Mouse (Mus musculus) testis, postnatal 10 days (tissue): ENCODE results near the gene Hist1h2bg.
"Not testable (repeated sequence)": the region's sequence is repeated elsewhere in the genome, so short reads cannot be mapped to it uniquely, and the experiment has no call there.

ENCODE experiments used
- DNase-seq: peaks from one replicate; pipeline ENCODE4 v3.0.0; 2021; ENCODE audit warnings: low spot score

The Hist1h2bg gene

DNA sequence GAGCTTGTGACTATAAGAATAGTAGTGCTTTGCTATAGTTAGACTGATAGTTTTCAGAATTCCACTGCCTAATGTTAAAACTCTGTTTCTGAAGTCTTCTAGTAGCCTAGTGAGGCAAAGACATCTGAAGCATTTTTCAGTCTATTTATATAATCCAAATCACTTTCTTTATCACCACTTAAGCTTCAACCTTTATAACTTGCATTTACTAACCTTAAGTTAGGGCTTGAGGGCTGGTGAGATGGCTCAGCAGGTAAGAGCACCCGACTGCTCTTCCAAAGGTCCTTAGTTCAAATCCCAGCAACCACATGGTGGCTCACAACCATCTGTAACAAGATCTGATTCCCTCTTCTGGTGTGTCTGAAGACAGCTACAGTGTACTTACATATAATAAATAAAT, 31.4 kb upstream of the Hist1h2bg start:
- not testable (repeated sequence) for DNase-seq

DNA sequence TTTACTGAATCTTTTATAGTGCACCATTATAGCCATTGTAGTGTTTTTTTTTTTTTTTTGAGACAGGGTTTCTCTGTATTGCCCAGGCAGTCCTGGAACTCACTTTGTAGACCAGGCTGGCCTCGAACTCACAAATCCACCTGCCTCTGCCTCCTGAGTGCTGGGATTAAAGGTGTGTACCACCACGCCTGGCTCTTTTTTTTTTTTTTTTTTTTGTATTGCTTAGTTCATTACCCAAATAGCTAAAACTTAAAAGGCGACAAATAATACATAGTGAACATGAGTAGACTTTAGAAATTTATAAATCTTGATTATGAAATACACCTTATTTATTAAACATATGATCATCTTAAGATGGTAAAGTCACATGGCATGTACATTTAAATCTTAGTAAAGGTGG, 29.7 kb upstream of the Hist1h2bg start:
- DNase-seq, result no peak

DNA sequence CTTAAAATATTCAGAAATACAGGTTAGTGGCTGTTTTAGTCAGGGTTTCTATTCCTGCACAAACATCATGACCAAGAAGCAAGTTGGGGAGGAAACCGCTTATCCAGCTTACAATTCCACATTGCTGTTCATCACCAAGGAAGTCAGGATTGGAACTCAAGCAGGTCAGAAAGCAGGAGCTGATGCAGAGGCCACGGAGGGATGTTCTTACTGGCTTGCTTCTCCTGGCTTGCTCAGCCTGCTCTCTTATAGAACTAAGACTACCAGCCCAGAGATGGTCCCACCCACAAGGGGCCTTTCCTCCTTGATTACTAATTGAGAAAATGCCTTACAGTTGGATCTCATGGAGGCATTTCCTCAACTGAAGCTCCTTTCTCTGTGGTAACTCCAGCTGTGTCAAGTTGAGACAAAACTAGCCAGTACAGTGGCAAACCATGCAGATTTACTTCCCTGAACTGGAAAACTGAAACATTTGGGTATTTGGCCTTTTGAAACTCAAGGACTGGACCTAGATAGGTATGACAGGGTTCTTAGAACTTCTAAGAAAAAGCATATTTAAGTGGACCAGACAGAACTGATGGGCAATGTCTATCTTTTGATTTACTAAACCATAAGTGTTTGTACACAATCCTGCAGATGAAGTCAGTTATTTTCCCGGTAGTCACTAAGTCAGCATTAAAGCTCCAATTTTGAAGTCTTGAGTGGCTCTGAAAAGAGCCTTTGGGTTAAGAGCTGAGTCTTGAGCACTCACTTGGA, 28.8 kb upstream of the Hist1h2bg start:
- DNase-seq, result not testable (repeated sequence)

DNA sequence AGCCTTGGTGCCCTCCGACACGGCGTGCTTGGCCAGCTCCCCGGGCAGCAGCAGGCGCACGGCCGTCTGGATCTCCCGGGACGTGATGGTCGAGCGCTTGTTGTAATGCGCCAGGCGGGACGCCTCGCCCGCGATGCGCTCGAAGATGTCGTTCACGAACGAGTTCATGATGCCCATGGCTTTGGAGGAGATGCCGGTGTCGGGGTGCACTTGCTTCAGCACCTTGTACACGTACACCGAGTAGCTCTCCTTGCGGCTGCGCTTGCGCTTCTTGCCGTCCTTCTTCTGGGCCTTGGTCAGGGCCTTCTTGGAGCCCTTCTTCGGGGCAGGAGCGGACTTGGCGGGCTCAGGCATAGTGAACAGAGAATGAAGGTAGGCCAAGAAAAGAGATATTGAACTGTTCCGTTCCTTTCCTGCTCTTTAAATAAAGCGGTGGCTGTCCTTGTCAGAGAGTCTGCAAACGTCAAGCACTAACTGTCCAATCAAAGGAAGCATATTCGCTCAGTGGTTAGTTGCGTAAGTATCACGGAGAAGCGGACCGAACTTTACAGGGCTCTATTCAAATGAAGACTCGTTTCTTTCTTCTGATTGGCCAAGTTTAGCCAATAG, 28.1 kb upstream of the Hist1h2bg start, which contains the start of gene Hist1h2bh:
Hist1h2bh (minus strand) TSS at position 394 of the 609 bp plus-strand sequence.
- peak; percentile 49 for DNase-seq

DNA sequence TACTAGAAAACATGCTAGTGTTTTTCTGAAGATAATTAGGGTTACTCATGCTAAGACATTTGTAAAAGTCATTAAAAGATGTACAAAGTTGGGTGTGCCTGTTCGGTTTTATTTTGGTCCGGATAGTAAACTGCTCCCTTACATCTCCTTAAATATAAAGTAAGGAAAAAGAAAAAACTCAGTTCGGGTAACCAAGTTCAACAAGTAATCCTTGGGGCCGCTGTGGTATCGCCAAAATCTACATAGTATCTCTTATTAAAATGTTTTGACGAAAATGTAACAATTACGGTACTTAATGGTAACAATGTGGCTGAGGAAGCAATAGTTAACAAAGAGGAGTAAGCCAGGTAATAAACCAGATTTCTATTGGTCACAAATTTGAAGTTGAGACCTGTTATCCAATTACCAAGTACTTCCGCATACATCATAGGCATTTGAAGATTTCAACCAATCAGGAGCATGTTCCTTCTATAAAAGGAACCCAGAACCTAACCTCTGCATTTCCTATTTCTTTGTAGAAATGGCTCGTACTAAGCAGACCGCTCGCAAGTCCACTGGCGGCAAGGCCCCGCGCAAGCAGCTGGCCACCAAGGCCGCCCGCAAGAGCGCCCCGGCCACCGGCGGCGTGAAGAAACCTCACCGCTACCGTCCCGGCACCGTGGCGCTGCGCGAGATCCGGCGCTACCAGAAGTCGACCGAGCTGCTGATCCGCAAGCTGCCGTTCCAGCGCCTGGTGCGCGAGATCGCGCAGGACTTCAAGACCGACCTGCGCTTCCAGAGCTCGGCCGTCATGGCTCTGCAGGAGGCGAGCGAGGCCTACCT, 27.0 kb upstream of the Hist1h2bg start, which contains the start of gene Hist1h3f:
Hist1h3f (plus strand) TSS at position 88 of the 822 bp plus-strand sequence.
- DNase-seq, result peak; percentile 63

DNA sequence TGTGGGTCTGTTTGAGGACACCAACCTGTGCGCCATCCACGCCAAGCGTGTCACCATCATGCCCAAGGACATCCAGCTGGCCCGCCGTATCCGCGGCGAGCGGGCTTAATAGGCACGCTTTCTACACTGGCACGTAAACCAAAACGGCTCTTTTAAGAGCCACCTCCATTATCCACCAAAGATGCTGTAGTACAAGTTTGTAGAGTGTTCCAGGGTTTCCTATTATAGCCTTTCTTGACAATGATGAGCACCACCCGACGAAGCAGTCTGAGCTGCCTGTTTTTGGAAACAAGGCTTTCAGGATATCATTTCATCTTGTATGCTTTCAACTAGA, 26.4 kb upstream of the Hist1h2bg start:
- not testable (repeated sequence) for DNase-seq

DNA sequence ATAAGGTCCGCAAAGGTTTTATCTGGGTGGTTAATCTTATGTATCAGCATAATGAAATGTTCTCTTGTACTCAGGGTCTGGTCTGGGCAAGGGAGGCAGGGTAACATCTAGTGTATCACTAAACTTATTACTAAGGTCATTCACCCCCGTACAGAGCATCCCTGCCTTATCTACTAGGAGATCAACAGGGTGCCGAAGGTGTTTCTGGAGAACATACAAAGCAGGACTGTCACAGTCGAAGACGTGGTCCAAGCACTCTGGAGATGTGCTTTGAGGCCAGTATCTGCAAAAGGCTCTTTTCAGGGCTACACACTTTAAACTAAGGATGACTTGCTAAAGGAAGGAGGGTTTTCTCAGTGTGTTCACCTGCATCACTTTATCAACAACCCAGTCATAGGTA, 24.5 kb upstream of the Hist1h2bg start:
- no peak for DNase-seq

DNA sequence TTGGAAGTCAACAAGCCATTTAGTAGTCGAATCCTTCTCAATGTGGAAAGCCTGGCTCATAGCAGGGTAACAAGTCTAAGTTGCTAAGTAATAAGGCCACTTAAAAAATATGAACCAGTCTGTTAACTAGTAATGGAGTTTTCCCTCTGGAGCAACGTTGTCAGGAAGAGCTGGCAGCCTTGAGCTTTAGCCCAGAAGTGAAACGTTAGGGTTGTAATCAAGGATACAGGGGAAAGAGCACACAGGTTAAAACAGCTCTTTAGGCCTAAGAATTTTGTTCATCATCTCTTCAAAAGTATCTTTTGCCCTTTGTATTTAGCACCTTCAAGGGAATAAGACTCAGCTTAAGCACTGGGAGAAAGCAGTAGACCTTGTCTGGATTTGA, 20.4 kb upstream of the Hist1h2bg start:
- no peak for DNase-seq

DNA sequence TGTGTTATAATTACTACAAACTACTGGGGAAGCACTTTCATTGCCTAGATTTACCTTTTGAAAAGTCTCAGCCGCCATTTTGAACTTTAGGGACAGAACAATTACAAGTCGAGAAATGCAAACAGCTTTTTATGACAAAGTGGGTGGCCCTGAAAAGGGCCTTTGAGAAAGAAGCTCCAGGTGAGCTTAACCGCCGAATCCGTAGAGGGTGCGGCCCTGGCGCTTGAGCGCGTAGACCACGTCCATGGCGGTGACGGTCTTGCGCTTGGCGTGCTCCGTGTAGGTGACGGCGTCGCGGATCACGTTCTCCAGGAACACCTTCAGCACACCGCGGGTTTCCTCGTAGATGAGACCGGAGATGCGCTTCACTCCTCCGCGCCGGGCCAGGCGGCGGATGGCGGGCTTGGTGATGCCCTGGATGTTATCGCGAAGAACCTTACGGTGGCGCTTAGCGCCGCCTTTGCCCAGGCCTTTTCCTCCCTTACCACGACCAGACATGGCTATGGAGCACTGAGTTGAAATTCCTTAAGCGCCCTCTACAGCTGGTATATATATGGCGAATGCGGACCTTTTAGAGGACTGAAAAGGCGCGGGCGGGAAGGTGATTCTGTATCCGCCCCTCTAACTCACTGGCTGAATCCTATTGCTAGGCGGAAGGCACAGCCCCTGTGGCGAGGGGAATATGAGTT, 19.9 kb upstream of the Hist1h2bg start, which contains the start of gene Hist1h4f:
Hist1h4f (minus strand) TSS at position 503 of the 689 bp plus-strand sequence.
- peak; percentile 81 for DNase-seq

DNA sequence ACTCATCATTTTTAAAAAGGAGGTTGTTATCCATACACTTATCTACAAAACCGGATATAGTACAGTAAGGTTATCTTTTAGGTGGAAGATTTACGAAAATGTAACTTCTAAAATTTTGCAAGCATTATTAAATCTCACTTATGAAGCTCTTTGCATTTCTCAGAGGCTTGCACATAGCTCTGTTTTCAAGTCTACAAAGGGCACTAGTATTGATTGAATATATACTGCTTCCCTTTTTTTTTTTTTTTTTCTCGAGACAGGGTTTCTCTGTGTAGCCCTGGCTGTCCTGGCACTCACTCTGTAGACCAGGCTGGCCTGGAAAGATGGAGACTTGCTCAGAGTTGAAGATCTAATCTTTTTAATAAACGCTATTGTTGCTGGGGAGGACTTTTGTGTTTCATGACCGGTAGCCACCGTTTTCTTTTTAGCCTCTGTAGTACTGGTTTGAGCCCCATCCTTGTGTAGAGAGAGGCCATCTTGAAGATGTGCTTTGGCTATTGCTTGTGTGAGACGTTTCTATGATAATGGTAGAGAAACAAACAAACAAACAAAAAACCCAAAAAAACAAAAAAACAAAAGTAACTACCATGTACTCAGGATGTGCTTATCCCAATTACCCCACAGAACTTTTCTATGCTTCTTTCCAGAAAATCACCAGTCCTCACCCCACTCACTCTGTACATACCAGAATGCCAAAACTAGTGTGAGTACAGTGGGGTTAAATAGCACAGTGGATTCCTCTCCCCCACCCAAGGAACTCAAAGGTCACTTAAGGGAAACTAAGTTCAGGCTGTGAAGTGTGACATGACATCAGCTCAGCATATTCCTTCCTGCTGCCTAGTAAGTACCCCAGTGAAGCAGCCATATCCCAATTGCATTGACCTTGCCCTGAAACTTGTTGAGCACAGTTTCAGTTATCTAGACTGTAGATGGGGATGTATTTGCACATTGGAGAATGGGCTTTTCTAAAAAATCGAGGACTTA, 19.0 kb upstream of the Hist1h2bg start:
- no peak for DNase-seq

DNA sequence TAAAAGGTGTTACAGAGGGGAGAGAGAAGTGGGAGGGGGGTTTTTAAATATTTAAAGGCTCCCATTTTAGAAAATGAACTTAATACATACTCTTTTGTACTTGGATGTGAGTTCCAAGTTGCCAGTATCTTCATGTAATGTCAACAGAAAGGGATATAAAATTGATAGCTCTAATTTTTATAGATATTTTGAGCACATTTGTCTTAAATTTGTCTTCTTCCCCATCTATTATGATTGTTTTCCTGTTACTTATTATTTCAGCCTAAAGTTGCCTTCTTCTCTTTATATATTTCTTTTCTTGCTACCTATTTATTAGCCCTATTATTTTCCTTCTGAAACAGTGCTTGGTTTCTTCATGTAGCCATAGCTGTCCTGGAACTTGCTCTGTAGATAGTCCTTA, 18.2 kb upstream of the Hist1h2bg start, which contains the start of gene Hist1h1d:
Hist1h1d (plus strand) TSS at position 301 of the 400 bp plus-strand sequence.
- DNase-seq, result no peak

DNA sequence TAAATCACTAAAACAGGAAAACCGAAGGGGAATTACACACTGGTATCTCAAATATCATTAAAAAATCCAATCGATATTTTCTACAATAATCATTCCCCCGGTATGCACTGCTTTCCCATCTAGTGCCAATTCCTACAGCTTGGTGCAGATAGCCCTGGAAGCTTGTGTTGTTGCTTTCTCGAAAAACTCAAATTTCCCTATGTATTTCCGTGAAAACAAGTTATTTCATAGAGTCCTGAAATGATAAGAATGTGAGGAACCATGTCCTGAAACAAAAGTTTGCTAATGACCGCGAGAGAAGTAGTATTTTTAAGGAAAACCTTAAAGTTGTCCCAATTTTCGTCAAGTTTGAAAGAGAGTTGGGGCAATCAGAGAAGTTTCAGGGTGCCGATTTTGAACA, 16.8 kb upstream of the Hist1h2bg start:
- DNase-seq, result no peak

DNA sequence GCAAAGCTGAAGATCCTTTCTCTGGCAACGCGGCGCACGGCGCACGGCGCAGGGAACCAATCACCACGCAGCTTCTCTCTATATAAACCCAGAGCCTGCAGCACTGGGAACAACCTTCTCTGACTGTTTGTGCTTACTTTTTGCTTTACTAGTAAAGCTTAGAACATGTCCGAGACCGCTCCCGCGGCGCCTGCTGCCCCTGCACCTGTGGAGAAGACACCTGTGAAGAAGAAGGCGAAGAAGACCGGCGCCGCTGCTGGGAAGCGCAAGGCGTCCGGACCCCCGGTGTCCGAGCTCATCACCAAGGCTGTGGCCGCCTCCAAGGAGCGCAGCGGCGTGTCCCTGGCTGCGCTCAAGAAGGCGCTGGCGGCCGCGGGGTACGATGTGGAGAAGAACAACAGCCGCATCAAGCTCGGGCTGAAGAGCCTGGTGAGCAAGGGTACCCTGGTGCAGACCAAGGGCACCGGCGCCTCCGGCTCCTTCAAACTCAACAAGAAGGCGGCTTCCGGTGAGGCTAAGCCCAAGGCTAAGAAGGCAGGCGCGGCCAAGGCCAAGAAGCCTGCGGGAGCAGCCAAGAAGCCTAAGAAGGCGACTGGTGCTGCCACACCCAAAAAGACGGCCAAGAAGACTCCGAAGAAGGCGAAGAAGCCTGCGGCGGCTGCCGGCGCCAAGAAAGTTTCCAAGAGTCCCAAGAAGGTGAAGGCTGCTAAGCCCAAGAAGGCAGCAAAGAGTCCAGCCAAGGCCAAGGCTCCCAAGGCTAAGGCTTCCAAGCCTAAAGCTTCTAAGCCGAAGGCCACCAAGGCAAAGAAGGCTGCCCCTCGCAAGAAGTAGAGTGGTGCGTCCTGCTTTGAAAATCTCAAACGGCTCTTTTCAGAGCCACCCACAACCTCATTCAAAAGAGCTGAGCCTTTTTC, 16.0 kb upstream of the Hist1h2bg start:
- DNase-seq, result peak; percentile 76

DNA sequence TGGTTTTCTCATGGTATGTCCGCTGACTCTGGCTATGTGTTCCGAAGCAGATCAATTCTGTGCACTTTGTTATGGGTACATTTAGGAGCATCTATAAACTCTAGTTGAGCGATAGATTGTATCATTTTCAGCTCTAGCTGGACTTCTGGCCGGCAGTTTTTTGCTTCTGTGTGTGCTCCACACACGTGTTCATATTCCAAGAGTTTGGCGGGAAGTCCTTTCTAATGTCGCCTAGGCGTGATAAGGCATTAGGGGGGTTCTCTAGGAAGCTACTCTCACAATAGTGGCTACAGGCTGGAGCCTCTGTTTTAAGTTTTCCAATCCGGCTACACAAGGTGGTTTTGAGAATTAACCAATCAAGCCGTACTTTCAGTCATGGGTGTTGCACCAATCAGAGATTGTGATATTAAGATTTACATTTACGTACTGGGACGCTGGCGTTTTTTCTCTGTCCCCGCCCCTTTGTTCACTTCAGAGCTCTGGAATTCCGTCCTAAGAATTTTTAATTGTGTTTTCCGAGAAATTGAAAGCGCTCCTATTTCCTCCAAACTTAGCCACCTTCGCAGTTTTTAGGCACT, 15.3 kb upstream of the Hist1h2bg start:
- DNase-seq, result peak; percentile 54

DNA sequence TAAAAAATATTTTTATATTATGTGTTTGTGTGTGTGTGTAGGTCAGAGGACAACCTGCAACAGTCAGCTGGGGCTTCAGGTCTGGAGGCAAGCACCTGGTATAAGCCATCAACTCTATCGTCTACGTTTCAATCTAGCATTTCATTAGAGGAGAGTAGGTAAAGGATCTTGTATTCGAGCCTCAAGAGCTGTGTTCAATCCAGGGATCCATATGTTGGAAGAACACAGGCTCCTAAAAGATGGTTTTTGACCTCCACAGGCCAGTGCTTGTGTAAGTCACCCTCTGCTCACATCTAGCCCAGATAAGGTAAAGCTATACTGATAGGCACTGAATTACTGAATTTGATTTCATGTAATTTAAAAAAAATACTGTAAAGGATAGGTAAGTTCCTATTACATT, 14.3 kb upstream of the Hist1h2bg start:
- DNase-seq, result no peak

DNA sequence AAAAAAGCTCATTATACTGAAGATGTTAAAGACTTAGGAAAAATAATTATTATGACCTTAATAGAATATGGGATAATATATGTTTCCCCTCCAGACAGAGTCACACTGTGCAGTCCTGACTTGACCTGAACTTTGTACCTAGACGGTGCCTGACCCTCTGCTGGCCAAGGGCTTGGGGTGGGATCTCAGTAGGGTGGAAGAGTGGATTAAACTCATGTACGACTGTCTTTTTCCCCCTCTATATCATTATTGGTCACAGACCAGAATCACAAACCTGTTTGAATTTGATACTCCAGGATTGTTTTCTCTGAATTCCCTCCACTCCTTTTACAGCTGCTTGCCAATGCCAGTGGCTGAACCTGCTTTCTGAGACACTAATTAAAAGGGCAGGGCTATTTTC, 10.5 kb upstream of the Hist1h2bg start:
- not testable (repeated sequence) for DNase-seq

DNA sequence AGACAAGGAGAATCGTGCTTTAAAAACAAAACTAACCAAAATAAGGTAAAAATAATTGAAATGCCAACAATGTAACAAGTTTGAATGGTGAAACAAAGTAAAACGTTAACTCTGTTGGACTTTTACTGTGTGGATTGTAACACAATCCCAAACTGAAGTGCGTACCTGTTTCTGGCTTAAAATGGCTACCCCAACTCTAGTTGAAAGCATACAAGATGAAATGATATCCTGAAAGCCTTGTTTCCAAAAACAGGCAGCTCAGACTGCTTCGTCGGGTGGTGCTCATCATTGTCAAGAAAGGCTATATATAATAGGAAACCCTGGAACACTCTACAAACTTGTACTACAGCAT, 9.7 kb upstream of the Hist1h2bg start:
- DNase-seq, result not testable (repeated sequence)

DNA sequence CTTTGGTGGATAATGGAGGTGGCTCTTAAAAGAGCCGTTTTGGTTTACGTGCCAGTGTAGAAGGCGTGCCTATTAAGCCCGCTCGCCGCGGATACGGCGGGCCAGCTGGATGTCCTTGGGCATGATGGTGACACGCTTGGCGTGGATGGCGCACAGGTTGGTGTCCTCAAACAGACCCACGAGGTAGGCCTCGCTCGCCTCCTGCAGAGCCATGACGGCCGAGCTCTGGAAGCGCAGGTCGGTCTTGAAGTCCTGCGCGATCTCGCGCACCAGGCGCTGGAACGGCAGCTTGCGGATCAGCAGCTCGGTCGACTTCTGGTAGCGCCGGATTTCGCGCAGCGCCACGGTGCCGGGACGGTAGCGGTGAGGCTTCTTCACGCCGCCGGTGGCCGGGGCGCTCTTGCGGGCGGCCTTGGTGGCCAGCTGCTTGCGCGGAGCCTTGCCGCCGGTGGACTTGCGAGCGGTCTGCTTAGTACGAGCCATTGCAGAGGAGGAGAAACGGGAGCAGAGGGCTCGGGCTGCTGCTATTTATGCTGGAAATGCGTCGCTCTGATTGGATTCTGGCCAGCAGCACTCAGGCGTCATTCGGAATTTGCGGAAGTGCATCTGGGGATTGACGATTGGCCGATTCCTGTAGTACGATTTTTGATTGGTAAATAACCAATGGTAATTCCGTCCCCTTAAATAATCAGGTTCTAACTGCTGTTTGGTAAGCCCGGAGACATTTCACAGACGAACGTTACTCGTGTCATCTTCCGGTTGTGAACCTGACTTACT, 9.1 kb upstream of the Hist1h2bg start, which contains the start of gene Hist1h3e:
Hist1h3e (minus strand) TSS at position 487 of the 777 bp plus-strand sequence.
- DNase-seq, result peak; percentile 92
